Mouse (Mus musculus) hindbrain, embryonic 11.5 days (tissue): ENCODE measurements around the gene Mctp1. TPM values are rescaled to one million over a fixed set of nuclear protein-coding genes. Genes with fewer than 3 reads are reported as not detected.

ENCODE experiments used
- ATAC-seq: fragments of 200-750 bp; cut with Nextera tagmentation; 2 replicates; pipeline ENCODE4 v1.8.0; 2017; ENCODE audit warnings: mild to moderate bottlenecking, moderate TSS enrichment, moderate library complexity; ENCODE audit not compliant: low FRiP score
- DNase-seq: peaks from one replicate; pipeline ENCODE4 v3.0.0-alpha.2; 2015; ENCODE audit warnings: low spot score
- H3K27ac ChIP-seq: fragments of 300-500 bp; sonication (generic); 2 replicates; pipeline ENCODE4 v1.5.1; 2014; ENCODE audit warnings: mild to moderate bottlenecking, low read depth, low read length
- H3K27me3 ChIP-seq: fragments of 300-500 bp; sonication (generic); 2 replicates; pipeline ENCODE4 v1.6.1; 2014; ENCODE audit warnings: mild to moderate bottlenecking, low read length, moderate library complexity, mixed read lengths; ENCODE audit not compliant: control insufficient read depth, insufficient read depth
- H3K36me3 ChIP-seq: fragments of 300-500 bp; sonication (generic); 2 replicates; pipeline ENCODE4 v1.6.1; 2014; ENCODE audit warnings: mild to moderate bottlenecking, low read length, moderate library complexity, mixed read lengths; ENCODE audit not compliant: control insufficient read depth, insufficient read depth
- H3K4me1 ChIP-seq: fragments of 300-500 bp; sonication (generic); replicated peaks from 2 replicates; pipeline ENCODE4 v1.6.1; 2014; ENCODE audit warnings: low read length, mixed read lengths; ENCODE audit not compliant: control insufficient read depth, insufficient read depth
- H3K4me2 ChIP-seq: fragments of 300-500 bp; sonication (generic); replicated peaks from 2 replicates; pipeline ENCODE4 v1.6.1; 2014; ENCODE audit warnings: mild to moderate bottlenecking, low read depth, low read length
- H3K4me3 ChIP-seq: fragments of 300-500 bp; sonication (generic); 2 replicates; pipeline ENCODE4 v1.5.1; 2014; ENCODE audit warnings: low read depth, low read length
- H3K9ac ChIP-seq: fragments of 300-500 bp; sonication (generic); 2 replicates; pipeline ENCODE4 v1.6.1; 2014; ENCODE audit warnings: low read depth, low read length
- H3K9me3 ChIP-seq: fragments of 300-500 bp; sonication (generic); 2 replicates; pipeline ENCODE4 v1.6.1; 2016; ENCODE audit warnings: low read length; ENCODE audit not compliant: control insufficient read depth
- WGBS: fragments of 180-500 bp; shearing (Covaris S2); extraction: QIAGEN DNeasy Blood & Tissue Kit; methylation state at CpG from one replicate; pipeline ENCODE4 v1.1.7; 2014; 5-methylcytosine and 5-hydroxymethylcytosine counted together
- polyA plus RNA-seq: library from polyadenylated mRNA; unstranded; fragments of >200 nt; fragmentation: Nextera tagmentation; extraction: Ambion mirVana; gene quantifications from 2 replicates; pipeline ENCODE4 v1.2.1, GENCODE M21; 2014

The Mctp1 gene
- polyA plus RNA-seq, 1 experiment from 2014 or later = 3.4 TPM

DNA sequence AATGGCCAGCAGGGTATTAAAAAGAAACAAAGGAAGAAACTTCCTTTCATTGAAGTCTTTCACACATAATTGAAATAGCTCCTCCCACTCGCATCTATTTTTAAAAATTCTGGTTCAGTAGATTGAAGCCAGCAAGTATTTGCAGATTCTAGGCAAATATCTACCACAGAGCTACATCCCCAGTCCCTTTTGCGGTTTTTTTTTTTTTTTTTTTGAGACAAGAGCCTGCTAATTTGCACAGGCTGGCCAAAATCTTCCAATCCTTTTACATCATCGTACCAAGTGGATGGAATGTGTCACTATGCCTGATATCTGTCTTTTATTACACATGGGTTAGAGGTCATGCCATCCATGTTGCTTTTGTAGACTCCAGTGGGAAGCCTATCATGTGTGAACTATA lies 486.0 kb downstream of the Mctp1 start:
- H3K4me1 ChIP-seq = no peaks in the 10 kb centered on the region
- no peak overlapping the region for H3K27ac ChIP-seq
- ATAC-seq (no peak), DNase-seq (no peak)
- 82% methylated on average over 3 of the region's 3 CpGs for WGBS
- no peaks in the 10 kb centered on the region for H3K36me3 ChIP-seq
- H3K9me3 ChIP-seq = no peaks in the 10 kb centered on the region
- H3K27me3 ChIP-seq = no peaks in the 10 kb centered on the region
- H3K4me3 ChIP-seq = no peak overlapping the region
- H3K4me2 ChIP-seq = no peak overlapping the region
- H3K9ac ChIP-seq = no peak overlapping the region

DNA sequence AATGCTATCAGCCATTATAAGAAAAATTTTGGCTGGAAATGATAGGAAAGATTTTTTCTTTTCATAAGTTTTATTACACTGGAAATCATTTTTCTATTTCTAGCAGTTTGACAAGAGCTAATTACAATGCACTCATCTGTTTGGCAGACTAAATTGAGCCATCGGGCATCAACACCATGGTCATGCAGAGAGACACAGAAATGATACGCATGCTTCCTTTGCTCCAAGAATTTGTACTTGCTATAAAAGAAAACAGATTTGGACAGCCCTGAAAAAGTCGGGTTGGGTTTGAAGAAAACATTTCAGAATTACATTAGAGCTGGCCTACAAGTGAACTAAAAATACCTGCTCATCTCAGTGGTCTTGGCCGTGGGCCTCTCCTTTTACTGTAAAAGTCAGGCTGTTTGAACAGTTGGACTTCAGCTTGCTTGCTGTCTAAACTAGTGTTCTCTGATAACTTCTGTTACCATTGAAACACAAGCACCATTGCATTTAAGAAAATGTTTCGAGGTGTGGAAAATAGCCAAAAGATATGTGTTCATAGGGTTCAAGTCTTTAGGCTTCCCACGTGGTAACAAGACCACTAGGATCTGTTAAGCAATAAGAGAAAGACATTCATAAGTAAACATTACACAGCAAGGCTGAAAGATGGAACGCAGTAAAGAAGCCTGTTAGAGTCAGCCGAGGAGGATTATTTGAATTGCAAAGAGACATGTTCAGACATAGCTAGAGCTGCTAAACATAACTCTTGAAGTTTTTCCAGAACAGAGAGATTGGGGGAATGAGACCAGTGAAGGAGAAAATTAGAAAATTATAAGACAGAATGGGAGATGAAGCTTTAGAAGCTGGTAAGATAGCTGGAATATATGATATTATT lies 493.8 kb downstream of the Mctp1 start:
- H3K9me3 ChIP-seq = no peaks in the 10 kb centered on the region
- H3K27ac ChIP-seq = no peak overlapping the region
- WGBS = 84% methylated on average over 8 of the region's 8 CpGs
- no peaks in the 10 kb centered on the region for H3K4me1 ChIP-seq
- ATAC-seq = no peak
- no peak overlapping the region for H3K9ac ChIP-seq
- DNase-seq = no peak
- H3K27me3 ChIP-seq = no peaks in the 10 kb centered on the region
- no peak overlapping the region for H3K4me3 ChIP-seq
- H3K36me3 ChIP-seq = no peaks in the 10 kb centered on the region
- H3K4me2 ChIP-seq = no peak overlapping the region

DNA sequence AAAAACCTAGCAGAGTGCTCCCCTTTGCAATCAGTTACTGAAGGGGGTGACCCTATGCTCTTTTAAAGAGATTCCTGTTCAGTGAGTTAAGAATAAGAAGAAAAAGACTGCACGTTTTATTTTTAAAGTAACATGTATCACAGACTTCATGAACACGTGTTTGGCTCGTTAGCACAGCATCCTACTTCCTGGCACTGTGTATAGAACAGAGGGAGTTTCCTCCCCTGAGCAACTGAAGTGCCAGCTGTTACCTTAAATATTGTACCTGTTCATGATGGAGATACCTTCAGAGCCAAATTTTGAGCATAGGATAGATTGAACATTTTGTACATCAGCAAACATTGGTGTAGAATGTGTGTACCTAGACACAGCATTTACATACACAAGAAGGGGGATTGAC lies 494.7 kb downstream of the Mctp1 start:
- Histone ChIP-seq H3K27ac (no peak overlapping the region), H3K4me3 (no peak overlapping the region), H3K4me2 (no peak overlapping the region), H3K4me1 (no peaks in the 10 kb centered on the region), H3K9me3 (no peaks in the 10 kb centered on the region), H3K27me3 (no peaks in the 10 kb centered on the region), H3K9ac (no peak overlapping the region), H3K36me3 (no peaks in the 10 kb centered on the region)
- DNase-seq (no peak), ATAC-seq (no peak)
- 69% methylated on average over 3 of the region's 3 CpGs for WGBS

DNA sequence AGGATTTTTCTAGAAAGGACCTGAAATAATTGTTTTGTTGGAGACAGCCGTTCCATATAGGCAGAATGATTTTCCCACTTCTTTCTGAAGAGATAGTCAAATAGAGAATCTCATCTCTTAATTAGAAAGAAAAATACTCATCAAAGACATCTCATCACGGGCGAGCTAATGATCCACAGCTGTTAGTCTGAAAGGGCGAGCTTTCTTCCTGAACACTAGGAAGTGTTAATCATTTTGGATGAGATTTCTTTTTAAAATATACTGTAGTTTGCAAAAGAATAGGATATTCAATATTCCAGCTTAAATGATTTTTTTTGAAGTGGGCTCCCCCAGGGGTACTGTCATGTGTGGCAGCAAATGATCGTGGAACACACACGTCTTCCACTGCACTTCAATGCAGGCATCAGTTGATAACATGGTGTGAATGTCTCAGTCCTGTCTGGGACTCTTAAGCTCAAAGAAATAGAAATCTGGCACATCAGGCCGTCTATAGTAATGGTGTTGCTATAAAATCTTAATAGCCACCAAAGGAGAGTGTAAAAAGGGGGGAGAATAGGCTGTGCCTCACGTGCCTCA lies 500.3 kb downstream of the Mctp1 start:
- no peak overlapping the region for H3K4me3 ChIP-seq
- no peaks in the 10 kb centered on the region for H3K36me3 ChIP-seq
- no peaks in the 10 kb centered on the region for H3K4me1 ChIP-seq
- no peak for DNase-seq
- ATAC-seq = no peak
- no peaks in the 10 kb centered on the region for H3K9me3 ChIP-seq
- H3K4me2 ChIP-seq = no peak overlapping the region
- WGBS = 79% methylated on average over 8 of the region's 8 CpGs
- no peak overlapping the region for H3K9ac ChIP-seq
- H3K27me3 ChIP-seq = no peaks in the 10 kb centered on the region
- H3K27ac ChIP-seq = no peak overlapping the region

DNA sequence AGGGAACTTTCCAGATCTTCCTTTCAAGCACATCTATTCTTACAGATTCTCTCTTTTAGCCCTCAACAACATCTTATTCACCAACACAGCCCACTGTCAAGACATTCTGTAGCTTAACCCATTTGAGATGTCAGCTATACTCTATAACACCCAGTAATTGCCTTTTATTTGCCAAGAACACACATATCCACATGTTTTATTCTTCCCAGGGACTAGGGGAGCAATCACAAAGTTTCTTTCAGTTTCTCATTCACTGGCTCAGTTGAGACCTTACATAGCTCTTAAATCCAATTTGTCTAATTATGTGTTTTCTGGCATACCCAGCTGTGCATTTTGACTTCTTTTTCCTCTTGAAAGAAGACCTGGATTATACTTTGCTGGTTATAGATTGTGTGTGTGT lies 508.7 kb downstream of the Mctp1 start:
- H3K27ac ChIP-seq = no peak overlapping the region
- ATAC-seq (no peak), DNase-seq (no peak)
- no peaks in the 10 kb centered on the region for H3K36me3 ChIP-seq
- no peak overlapping the region for H3K9ac ChIP-seq
- no peak overlapping the region for H3K4me2 ChIP-seq
- no peaks in the 10 kb centered on the region for H3K4me1 ChIP-seq
- H3K4me3 ChIP-seq = no peak overlapping the region
- no peaks in the 10 kb centered on the region for H3K27me3 ChIP-seq
- no peaks in the 10 kb centered on the region for H3K9me3 ChIP-seq

DNA sequence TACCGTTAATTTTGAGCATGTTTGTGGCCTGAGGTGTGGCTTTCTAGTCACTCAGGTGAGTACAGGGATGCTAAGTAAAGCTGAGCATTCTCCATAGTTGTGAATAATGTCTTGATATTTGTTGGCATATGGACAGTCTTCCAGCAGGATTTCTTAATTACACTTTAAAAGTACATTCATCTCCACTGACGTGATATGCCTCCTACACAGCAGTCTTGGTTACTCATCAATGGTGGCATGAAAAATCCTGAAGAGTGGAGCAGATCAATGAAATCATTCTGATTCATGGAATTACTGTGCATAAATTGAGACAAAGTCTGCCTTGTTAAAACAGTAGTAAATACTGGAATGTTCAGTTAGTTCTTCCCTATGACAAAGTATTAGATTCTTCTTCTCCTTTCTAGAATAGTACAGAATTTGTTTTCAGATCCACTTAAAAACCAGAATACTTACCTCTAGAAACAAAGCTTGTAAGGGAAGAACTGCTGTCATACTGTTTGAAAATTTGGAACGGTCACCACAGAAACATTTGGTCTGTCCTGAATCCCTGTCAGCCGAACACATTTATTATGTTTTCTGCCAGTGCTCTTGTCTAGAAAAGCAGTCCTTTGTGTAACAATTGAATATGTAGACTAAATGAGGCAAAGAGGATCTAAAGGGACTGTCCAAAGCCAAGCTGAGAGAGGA lies 511.6 kb downstream of the Mctp1 start:
- 82% methylated on average over 4 of the region's 4 CpGs for WGBS

DNA sequence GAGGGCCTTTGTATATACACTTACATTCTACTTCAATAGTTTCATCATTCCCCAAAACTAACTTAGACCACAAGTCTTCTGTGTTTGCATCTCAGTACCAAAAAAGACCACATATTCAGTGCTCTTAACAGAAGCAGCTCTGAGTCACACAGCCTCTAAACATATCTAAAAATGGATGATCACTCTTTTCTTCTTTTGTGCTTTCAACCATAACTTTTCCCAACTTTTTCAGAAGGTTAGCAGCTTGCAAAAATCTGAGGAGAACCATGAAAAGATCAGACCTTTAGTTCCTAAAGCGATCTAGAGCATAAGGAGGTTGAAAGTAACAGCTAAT lies 512.1 kb downstream of the Mctp1 start:
- H3K27me3 ChIP-seq = no peaks in the 10 kb centered on the region
- DNase-seq (no peak), ATAC-seq (no peak)
- no peak overlapping the region for H3K9ac ChIP-seq
- H3K4me3 ChIP-seq = no peak overlapping the region
- WGBS = 85% methylated on average over 1 of the region's 1 CpGs
- no peak overlapping the region for H3K4me2 ChIP-seq
- no peaks in the 10 kb centered on the region for H3K4me1 ChIP-seq
- no peaks in the 10 kb centered on the region for H3K36me3 ChIP-seq
- H3K27ac ChIP-seq = no peak overlapping the region
- H3K9me3 ChIP-seq = no peaks in the 10 kb centered on the region

More for the DNA sequence above, 511.6 kb downstream of the Mctp1 start:
- Histone ChIP-seq H3K4me3 (no peak overlapping the region), H3K36me3 (no peaks in the 10 kb centered on the region), H3K9ac (no peak overlapping the region), H3K4me2 (no peak overlapping the region), H3K27me3 (no peaks in the 10 kb centered on the region), H3K9me3 (no peaks in the 10 kb centered on the region), H3K27ac (no peak overlapping the region), H3K4me1 (no peaks in the 10 kb centered on the region)
- DNase-seq = no peak
- ATAC-seq = no peak

DNA sequence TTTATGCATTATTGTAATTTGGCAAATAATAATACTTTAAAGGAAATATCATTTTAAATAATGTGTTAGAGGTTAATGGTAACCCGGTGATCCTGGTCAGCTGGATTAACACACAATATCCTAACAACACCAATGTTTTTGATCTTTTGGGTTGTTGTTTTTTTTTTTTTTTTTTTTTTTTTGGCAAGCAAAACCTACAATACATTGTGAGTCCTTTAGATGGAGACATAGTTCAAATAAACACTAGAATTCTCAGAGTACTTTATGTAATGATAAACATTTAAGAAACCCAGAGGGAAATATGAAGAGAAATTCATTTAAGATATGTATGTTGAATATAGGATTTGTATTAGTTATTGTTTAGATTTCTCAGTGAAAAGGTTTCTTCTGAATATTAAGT lies 534.0 kb downstream of the Mctp1 start:
- WGBS = 91% methylated on average over 1 of the region's 1 CpGs
- ATAC-seq (no peak), DNase-seq (no peak)

DNA sequence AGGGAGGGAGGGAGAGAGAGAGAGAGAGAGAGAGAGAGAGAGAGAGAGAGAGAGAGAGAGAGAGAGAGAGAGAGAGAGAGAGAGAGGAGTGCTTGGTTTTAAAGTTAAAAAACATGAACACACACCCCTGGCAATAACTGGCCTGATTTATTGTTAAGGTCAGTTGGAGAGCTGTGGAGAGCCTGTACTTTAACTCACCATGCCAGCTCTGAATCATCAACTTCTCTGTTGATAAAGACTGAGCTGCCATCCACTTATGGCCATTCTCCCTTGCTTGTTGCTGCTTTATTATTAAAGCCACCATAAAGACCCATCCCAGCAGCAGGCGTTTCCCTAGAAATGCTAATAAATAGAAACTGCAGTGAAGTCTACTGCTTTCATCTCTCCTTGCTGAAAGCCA lies 542.5 kb downstream of the Mctp1 start:
- ATAC-seq (no peak), DNase-seq (no peak)
- Histone ChIP-seq H3K27me3 (no peaks in the 10 kb centered on the region), H3K4me1 (no peaks in the 10 kb centered on the region), H3K27ac (no peak overlapping the region), H3K4me3 (no peak overlapping the region), H3K9ac (no peak overlapping the region), H3K36me3 (no peaks in the 10 kb centered on the region), H3K4me2 (no peak overlapping the region), H3K9me3 (no peaks in the 10 kb centered on the region)
- WGBS = 79% methylated on average over 1 of the region's 1 CpGs

More for the DNA sequence above, 534.0 kb downstream of the Mctp1 start:
- no peak overlapping the region for H3K4me2 ChIP-seq
- no peak overlapping the region for H3K27ac ChIP-seq
- H3K4me3 ChIP-seq = no peak overlapping the region
- H3K4me1 ChIP-seq = no peaks in the 10 kb centered on the region
- H3K36me3 ChIP-seq = no peaks in the 10 kb centered on the region
- no peaks in the 10 kb centered on the region for H3K27me3 ChIP-seq
- no peaks in the 10 kb centered on the region for H3K9me3 ChIP-seq
- no peak overlapping the region for H3K9ac ChIP-seq
